Mouse (Mus musculus): ENCODE results near the gene Pacsin2. TPM values are rescaled to one million over a fixed set of nuclear protein-coding genes. Genes with fewer than 3 reads are reported as not detected.

Gene Pacsin2
- polyA plus RNA-seq, 1 experiment from 2014 or later: 24.8 TPM

GRCm38 (mm10) chr15:83455637-83456036 lies 8.8 kb downstream of the Pacsin2 start:
- H3K4me2 ChIP-seq: no peak overlapping the region
- no peaks in the 10 kb centered on the region for H3K36me3 ChIP-seq (replicated peaks)
- H3K27me3 ChIP-seq (replicated peaks): no peaks in the 10 kb centered on the region
- no peak for ATAC-seq (replicated peaks)
- H3K4me1 ChIP-seq: no peaks in the 10 kb centered on the region
- WGBS: 96% methylated on average over 5 of the region's 5 CpGs
- no peak overlapping the region for H3K27ac ChIP-seq
- no peaks in the 10 kb centered on the region for H3K9me3 ChIP-seq
- no peak overlapping the region for H3K9ac ChIP-seq
- no peak overlapping the region for H3K4me3 ChIP-seq

DNA sequence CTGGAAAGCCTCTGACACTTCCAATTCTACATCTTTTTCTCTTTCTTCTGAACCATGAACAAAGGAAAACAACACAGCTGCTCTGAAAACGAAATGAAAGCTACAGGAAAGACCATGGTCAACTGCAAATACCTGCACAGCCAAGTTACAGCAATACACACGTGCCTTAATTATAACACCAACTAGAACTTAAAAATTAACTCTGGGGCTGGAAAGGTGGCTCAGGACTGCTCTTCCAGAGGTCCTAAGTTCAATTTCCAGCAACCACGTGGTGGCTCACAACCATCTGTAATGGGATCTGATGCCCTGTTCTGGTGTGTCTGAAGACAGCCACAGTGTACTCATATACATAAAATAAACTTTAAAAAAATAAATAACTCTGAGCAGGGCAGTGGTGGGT lies 9.4 kb downstream of the Pacsin2 start:
- no peaks in the 10 kb centered on the region for H3K27me3 ChIP-seq (replicated peaks)
- no peaks in the 10 kb centered on the region for H3K9me3 ChIP-seq
- no peak overlapping the region for H3K4me3 ChIP-seq
- no peak for ATAC-seq (replicated peaks)
- no peaks in the 10 kb centered on the region for H3K4me1 ChIP-seq
- no peak overlapping the region for H3K27ac ChIP-seq
- WGBS: 89% methylated on average over 3 of the region's 3 CpGs
- H3K4me2 ChIP-seq: no peak overlapping the region
- H3K9ac ChIP-seq: no peak overlapping the region
- no peaks in the 10 kb centered on the region for H3K36me3 ChIP-seq (replicated peaks)

DNA sequence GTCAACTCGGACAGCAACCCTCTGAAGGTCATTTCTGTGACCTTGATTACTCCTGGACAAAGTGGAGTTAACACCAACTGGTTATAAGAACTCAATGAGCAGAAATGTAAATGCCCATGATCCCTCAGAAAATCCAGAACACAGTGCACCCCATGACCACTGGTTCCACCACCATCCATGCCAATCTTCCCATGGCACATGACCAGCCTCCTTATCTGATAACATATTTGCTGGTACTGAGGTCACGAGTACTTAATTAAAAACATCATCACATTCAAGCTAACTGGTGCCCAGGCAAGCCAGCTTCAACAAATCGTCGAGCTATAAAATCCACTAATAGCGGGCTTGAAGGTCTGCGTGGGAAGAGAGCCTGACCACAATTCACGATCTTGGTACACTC lies 10.0 kb downstream of the Pacsin2 start:
- Histone ChIP-seq H3K27me3 (replicated peaks) (no peaks in the 10 kb centered on the region), H3K4me2 (no peak overlapping the region), H3K27ac (no peak overlapping the region), H3K4me1 (no peaks in the 10 kb centered on the region), H3K36me3 (replicated peaks) (no peaks in the 10 kb centered on the region), H3K4me3 (no peak overlapping the region), H3K9ac (no peak overlapping the region), H3K9me3 (no peaks in the 10 kb centered on the region)
- ATAC-seq (replicated peaks): no peak
- WGBS: 87% methylated on average over 7 of the region's 7 CpGs

GRCm38 (mm10) chr15:83453879-83454278 lies 10.5 kb downstream of the Pacsin2 start:
- 87% methylated on average over 3 of the region's 3 CpGs for WGBS
- no peak overlapping the region for H3K4me3 ChIP-seq
- H3K4me1 ChIP-seq: no peaks in the 10 kb centered on the region
- H3K36me3 ChIP-seq (replicated peaks): no peaks in the 10 kb centered on the region
- H3K27me3 ChIP-seq (replicated peaks): no peaks in the 10 kb centered on the region
- no peaks in the 10 kb centered on the region for H3K9me3 ChIP-seq
- no peak overlapping the region for H3K4me2 ChIP-seq
- no peak for ATAC-seq (replicated peaks)
- H3K27ac ChIP-seq: no peak overlapping the region
- H3K9ac ChIP-seq: no peak overlapping the region

DNA sequence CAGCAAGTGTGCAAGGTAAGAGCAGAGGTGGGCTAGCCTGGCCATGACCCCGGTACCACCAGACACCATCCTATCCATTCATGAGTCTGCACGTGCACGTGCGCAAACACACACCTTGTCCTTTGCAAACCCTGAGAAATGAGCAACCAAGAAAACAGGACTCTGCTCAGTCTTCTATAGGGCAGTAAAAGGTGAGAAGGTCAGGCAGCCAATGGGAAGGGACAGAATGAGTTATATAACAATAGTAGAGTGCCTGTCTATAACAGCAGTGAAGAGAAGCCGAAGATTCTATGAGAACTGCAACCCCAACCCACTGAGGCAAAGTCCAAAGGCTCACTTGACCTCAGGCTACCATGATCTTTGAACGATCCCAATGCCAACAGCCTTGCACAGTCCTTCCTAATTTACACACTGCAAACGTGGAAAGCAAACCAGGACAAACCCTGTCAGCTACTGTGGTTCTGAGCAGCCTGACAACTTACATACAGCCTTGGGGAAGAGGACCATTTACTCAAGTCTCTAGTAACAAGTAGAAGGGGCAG lies 12.1 kb downstream of the Pacsin2 start:
- Histone ChIP-seq H3K27me3 (replicated peaks) (no peaks in the 10 kb centered on the region), H3K4me2 (no peak overlapping the region), H3K36me3 (replicated peaks) (no peaks in the 10 kb centered on the region), H3K9me3 (no peaks in the 10 kb centered on the region), H3K4me3 (no peak overlapping the region), H3K9ac (no peak overlapping the region), H3K4me1 (0 out of 2 replicates have a peak, but pooled peaks cover 2% of the 10 kb centered on the region), H3K27ac (no peak overlapping the region)
- 85% methylated on average over 7 of the region's 7 CpGs for WGBS
- no peak for ATAC-seq (replicated peaks)

- ATAC-seq (replicated peaks): no peak
- H3K4me2 ChIP-seq: no peak overlapping the region
- no peaks in the 10 kb centered on the region for H3K27me3 ChIP-seq (replicated peaks)
- H3K27ac ChIP-seq: no peak overlapping the region
- 64% methylated on average over 7 of the region's 7 CpGs for WGBS
- H3K4me3 ChIP-seq: no peak overlapping the region
- H3K36me3 ChIP-seq (replicated peaks): no peaks in the 10 kb centered on the region
- no peaks in the 10 kb centered on the region for H3K9me3 ChIP-seq
- H3K4me1 ChIP-seq: 0 out of 2 replicates have a peak, but pooled peaks cover 2% of the 10 kb centered on the region
- H3K9ac ChIP-seq: no peak overlapping the region
Measured at GRCm38 (mm10) chr15:83451621-83452210, 12.7 kb downstream of the Pacsin2 start.

- Histone ChIP-seq H3K27me3 (replicated peaks) (no peaks in the 10 kb centered on the region), H3K4me1 (0 out of 2 replicates have a peak, but pooled peaks cover 8% of the 10 kb centered on the region), H3K27ac (no peak overlapping the region), H3K36me3 (replicated peaks) (no peaks in the 10 kb centered on the region), H3K9ac (no peak overlapping the region), H3K9me3 (no peaks in the 10 kb centered on the region), H3K4me2 (no peak overlapping the region), H3K4me3 (no peak overlapping the region)
- ATAC-seq (replicated peaks): no peak
- 78% methylated on average over 2 of the region's 2 CpGs for WGBS
Measured at GRCm38 (mm10) chr15:83450007-83450406, 14.4 kb downstream of the Pacsin2 start.

DNA sequence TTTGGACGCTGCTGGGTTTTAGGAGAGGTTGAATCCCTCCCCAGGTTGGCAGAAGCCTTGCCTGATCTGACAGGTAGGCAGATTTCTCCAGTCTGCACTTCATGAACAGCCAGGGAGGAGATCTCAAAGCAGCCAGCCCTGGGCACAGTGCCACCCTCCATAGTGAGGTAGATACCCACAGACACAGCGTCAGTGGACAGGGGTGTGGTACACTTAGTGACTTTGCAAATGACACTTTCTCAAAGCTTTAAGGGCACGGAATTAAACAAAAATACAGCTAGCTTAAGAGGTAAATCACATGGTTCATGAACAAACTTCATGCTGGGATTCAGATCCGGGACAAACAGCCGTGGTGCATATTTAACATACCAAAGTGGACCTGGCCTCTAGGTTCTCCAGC lies 15.8 kb downstream of the Pacsin2 start:
- Histone ChIP-seq H3K9me3 (no peaks in the 10 kb centered on the region), H3K4me3 (no peak overlapping the region), H3K4me1 (0 out of 2 replicates have a peak, but pooled peaks cover 8% of the 10 kb centered on the region), H3K36me3 (replicated peaks) (no peaks in the 10 kb centered on the region), H3K9ac (no peak overlapping the region), H3K27me3 (replicated peaks) (no peaks in the 10 kb centered on the region), H3K4me2 (no peak overlapping the region), H3K27ac (no peak overlapping the region)
- WGBS: 80% methylated on average over 5 of the region's 5 CpGs
- ATAC-seq (replicated peaks): no peak

DNA sequence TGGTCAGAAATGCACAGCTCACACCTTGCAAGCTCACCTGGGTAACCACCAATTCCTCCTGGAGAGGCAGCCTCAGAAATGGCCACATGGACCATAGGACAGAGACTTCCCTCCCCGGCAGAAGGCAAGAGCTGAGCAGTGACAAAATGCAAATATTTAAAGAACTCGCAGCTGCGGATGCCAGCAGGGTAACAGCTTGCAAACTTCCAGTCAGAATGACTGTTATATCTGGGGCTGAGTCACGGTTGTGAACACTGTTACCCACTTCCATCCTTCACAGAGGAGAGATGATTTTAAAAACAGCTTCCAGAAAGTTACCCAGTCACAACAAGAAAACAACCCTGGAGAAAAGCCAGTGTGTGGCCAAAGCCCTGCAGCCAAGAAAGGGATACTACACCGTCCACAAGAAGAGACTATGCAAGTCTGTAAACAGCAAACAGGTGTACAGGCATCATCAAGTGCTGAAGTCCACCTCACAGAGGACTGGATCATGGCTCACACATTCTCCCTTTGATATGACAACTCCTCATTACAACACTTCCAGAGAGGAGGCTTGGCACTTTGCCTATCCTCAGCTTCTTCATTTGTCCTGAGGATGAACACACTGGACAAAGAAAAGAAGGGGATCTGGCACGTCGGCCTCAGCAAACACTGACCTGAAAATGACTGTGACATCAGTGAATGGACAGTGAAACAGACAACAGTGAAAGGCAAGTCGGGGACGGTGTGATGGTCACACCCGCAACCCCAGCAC lies 16.4 kb downstream of the Pacsin2 start:
- no peak for ATAC-seq (replicated peaks)
- H3K27me3 ChIP-seq (replicated peaks): no peaks in the 10 kb centered on the region
- WGBS: 57% methylated on average over 10 of the region's 10 CpGs
- no peak overlapping the region for H3K4me3 ChIP-seq
- H3K9ac ChIP-seq: no peak overlapping the region
- H3K9me3 ChIP-seq: no peaks in the 10 kb centered on the region
- 0 out of 2 replicates have a peak, but pooled peaks cover 8% of the 10 kb centered on the region for H3K4me1 ChIP-seq
- H3K36me3 ChIP-seq (replicated peaks): no peaks in the 10 kb centered on the region
- H3K4me2 ChIP-seq: no peak overlapping the region
- H3K27ac ChIP-seq: no peak overlapping the region

DNA sequence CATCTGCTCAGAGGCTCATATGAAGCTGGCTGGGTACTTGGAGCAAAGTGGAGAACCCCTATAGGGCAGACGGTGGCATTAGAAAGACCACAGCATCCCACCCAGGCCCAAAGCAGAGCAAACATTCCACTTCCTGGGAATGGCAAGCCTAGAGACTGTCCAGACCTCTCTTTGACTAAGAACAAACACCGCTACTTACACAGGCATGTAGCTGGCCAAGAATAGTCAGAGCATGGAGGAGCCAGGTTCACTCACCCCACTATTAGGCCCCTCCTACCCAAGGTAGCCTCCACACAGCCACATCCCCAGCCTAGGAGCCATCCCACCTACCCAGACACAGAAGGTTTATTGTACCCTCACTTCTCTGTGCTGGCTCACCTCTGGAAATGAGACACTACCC lies 18.5 kb downstream of the Pacsin2 start:
- WGBS: 82% methylated on average over 2 of the region's 2 CpGs
- no peak overlapping the region for H3K9ac ChIP-seq
- H3K27ac ChIP-seq: no peak overlapping the region
- H3K4me3 ChIP-seq: no peak overlapping the region
- H3K9me3 ChIP-seq: no peaks in the 10 kb centered on the region
- no peaks in the 10 kb centered on the region for H3K27me3 ChIP-seq (replicated peaks)
- H3K36me3 ChIP-seq (replicated peaks): no peaks in the 10 kb centered on the region
- H3K4me1 ChIP-seq: 0 out of 2 replicates have a peak, but pooled peaks cover 8% of the 10 kb centered on the region
- no peak overlapping the region for H3K4me2 ChIP-seq
- no peak for ATAC-seq (replicated peaks)

- H3K27ac ChIP-seq: no peak overlapping the region
- no peak for ATAC-seq (replicated peaks)
- 52% methylated on average over 5 of the region's 5 CpGs for WGBS
Measured at GRCm38 (mm10) chr15:83445383-83445782, 19.0 kb downstream of the Pacsin2 start.

GRCm38 (mm10) chr15:83444425-83444824 lies 20.0 kb downstream of the Pacsin2 start:
- Histone ChIP-seq H3K27me3 (replicated peaks) (no peaks in the 10 kb centered on the region), H3K9ac (no peak overlapping the region)
- ATAC-seq (replicated peaks): no peak

More at GRCm38 (mm10) chr15:83445383-83445782, 19.0 kb downstream of the Pacsin2 start:
- 0 out of 2 replicates have a peak, but pooled peaks cover 8% of the 10 kb centered on the region for H3K4me1 ChIP-seq
- no peaks in the 10 kb centered on the region for H3K27me3 ChIP-seq (replicated peaks)
- no peaks in the 10 kb centered on the region for H3K9me3 ChIP-seq
- H3K9ac ChIP-seq: no peak overlapping the region
- H3K36me3 ChIP-seq (replicated peaks): no peaks in the 10 kb centered on the region
- H3K4me3 ChIP-seq: no peak overlapping the region
- H3K4me2 ChIP-seq: no peak overlapping the region

More at GRCm38 (mm10) chr15:83444425-83444824, 20.0 kb downstream of the Pacsin2 start:
- Histone ChIP-seq H3K27ac (no peak overlapping the region), H3K4me3 (no peak overlapping the region), H3K9me3 (no peaks in the 10 kb centered on the region), H3K4me1 (0 out of 2 replicates have a peak, but pooled peaks cover 8% of the 10 kb centered on the region), H3K4me2 (no peak overlapping the region), H3K36me3 (replicated peaks) (no peaks in the 10 kb centered on the region)
- 67% methylated on average over 6 of the region's 6 CpGs for WGBS
